Mouse (Mus musculus): ENCODE data around the gene Cmklr1. TPM values are rescaled to one million over a fixed set of nuclear protein-coding genes. Genes with fewer than 3 reads are reported as not detected.

Cmklr1 gene
- polyA plus RNA-seq, 1 experiment from 2014 or later: 3.3 TPM

GRCm38 (mm10) chr5:113570056-113570717, 80.0 kb downstream of the Cmklr1 start:
- Histone ChIP-seq H3K27ac (no peak overlapping the region), H3K9me3 (0 out of 2 replicates have a peak, but pooled peaks cover 2% of the 10 kb centered on the region), H3K27me3 (ENCODE audit: insufficient read depth, poor library complexity, severe bottlenecking) (peaks cover 7% of the 10 kb centered on the region; the same call in 1 of the 2 replicates), H3K4me1 (peaks cover 8% of the 10 kb centered on the region; the same call in 1 of the 2 replicates), H3K36me3 (no peaks in the 10 kb centered on the region), H3K4me3 (no peak overlapping the region)
- no peak for DNase-seq (ENCODE audit: low spot score)
- 32% methylated on average over 7 of the region's 7 CpGs for WGBS

GRCm38 (mm10) chr5:113565858-113566257, 84.4 kb downstream of the Cmklr1 start:
- Histone ChIP-seq H3K4me1 (peaks cover 8% of the 10 kb centered on the region; the same call in 1 of the 2 replicates), H3K4me3 (no peak overlapping the region), H3K9me3 (0 out of 2 replicates have a peak, but pooled peaks cover 2% of the 10 kb centered on the region), H3K27ac (no peak overlapping the region), H3K27me3 (ENCODE audit: insufficient read depth, poor library complexity, severe bottlenecking) (0 out of 2 replicates have a peak, but pooled peaks cover 5% of the 10 kb centered on the region), H3K36me3 (no peaks in the 10 kb centered on the region)
- no peak for DNase-seq (ENCODE audit: low spot score)
- WGBS: 67% methylated on average over 12 of the region's 12 CpGs

DNA sequence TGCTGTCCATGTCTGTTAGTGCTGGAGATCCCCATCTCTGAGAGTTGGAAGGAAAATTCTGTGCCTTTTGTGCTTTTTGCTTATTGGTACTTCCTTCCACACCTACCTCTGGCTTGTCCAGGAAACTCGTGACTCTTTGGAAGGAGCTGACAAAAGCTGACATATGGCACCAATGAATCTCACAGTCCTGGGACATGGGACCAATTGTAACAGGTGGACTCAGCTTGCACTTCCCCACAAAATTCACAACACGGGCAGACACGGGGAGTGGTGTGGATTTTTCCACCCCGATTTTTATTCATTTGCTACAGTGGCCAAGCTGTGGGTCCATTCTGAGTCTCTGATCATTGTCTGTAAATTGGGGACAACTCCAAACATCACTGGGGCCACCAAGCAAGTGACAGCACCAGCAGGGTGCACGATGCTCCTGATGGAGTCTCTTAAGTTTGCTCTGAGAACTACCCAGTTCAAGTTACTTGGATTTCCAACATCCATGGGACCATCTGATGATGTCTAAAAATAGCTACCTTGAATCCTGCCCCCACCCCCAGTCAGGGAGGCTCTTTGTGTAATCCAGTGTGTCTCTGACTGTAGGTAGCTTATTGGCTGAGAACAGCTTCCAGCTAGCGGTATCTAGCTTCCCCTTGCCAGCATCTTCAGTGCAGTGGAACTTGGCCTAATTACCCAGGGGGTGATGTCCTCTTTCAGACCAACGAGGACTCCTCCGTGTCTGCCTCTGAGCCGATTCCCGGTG, 84.9 kb downstream of the Cmklr1 start:
- Histone ChIP-seq H3K4me3 (no peak overlapping the region), H3K4me1 (peaks cover 4% of the 10 kb centered on the region; the same call in 1 of the 2 replicates), H3K27ac (no peak overlapping the region), H3K27me3 (ENCODE audit: insufficient read depth, poor library complexity, severe bottlenecking) (0 out of 2 replicates have a peak, but pooled peaks cover 5% of the 10 kb centered on the region), H3K36me3 (no peaks in the 10 kb centered on the region), H3K9me3 (0 out of 2 replicates have a peak, but pooled peaks cover 2% of the 10 kb centered on the region)
- 78% methylated on average over 10 of the region's 10 CpGs for WGBS
- DNase-seq (ENCODE audit: low spot score): no peak

DNA sequence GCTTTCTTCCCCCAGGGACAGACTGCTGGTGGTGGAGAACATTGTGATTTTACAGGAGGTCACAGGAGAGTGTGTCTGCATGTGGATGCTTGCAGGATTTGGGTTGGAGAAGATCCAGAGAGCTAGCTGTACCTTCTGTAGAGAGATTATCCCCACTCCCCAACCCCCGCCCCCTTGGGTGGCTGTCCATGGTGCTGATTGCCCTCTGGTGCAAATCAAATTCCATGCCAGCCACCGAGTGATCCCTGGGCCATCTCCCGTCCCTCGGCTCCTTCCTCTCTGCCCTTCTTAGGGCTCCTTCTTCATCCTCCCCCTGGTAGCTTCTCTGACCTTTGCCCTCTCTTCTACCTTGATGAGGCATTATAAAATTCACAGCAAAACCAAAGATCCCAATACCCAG, 85.8 kb downstream of the Cmklr1 start:
- Histone ChIP-seq H3K9me3 (no peaks in the 10 kb centered on the region), H3K36me3 (no peaks in the 10 kb centered on the region), H3K27ac (no peak overlapping the region), H3K27me3 (ENCODE audit: insufficient read depth, poor library complexity, severe bottlenecking) (0 out of 2 replicates have a peak, but pooled peaks cover 5% of the 10 kb centered on the region), H3K4me1 (0 out of 2 replicates have a peak, but pooled peaks cover 5% of the 10 kb centered on the region), H3K4me3 (no peak overlapping the region)
- DNase-seq (ENCODE audit: low spot score): no peak
- 14% methylated on average over 4 of the region's 4 CpGs for WGBS

Other genes with a start within 250 kb of the Cmklr1 start
- gene Wscd2, start 160.1 kb downstream of the Cmklr1 start, polyA plus RNA-seq (2016; fragmentation: Nextera tagmentation; extraction: Ambion mirVana): 2.5 and 4.3 TPM in 2 replicates
- not detected in 2 replicates for gene 1700069L16Rik, start 74.3 kb upstream of the Cmklr1 start, polyA plus RNA-seq (2016; fragmentation: Nextera tagmentation; extraction: Ambion mirVana)
- gene Ficd, start 85.4 kb upstream of the Cmklr1 start, polyA plus RNA-seq (2016; fragmentation: Nextera tagmentation; extraction: Ambion mirVana): 5.3 and 6.4 TPM in 2 replicates
- gene Sart3, start 122.1 kb upstream of the Cmklr1 start, polyA plus RNA-seq (2016; fragmentation: Nextera tagmentation; extraction: Ambion mirVana): 46.0 and 63.9 TPM in 2 replicates
- gene Iscu, start 122.3 kb upstream of the Cmklr1 start, polyA plus RNA-seq (2016; fragmentation: Nextera tagmentation; extraction: Ambion mirVana): 98.7 and 105 TPM in 2 replicates
- gene Tmem119, start 150.1 kb upstream of the Cmklr1 start, polyA plus RNA-seq (2016; fragmentation: Nextera tagmentation; extraction: Ambion mirVana): 13.5 and 42.1 TPM in 2 replicates
- gene Selplg, start 182.2 kb upstream of the Cmklr1 start, polyA plus RNA-seq (2016; fragmentation: Nextera tagmentation; extraction: Ambion mirVana): 0.64 and 1.3 TPM in 2 replicates

Data from heart, embryonic 10.5 days (tissue).